Mouse (Mus musculus) liver, postnatal 0 days (tissue): ENCODE measurements at regions not wholly inside any gene's neighbourhood (a gene's known extent, or its start where the extent isn't known, plus 50 kb on each side); places are given as distances from the start of the nearest gene placed in this dataset.

Source experiments
- CTCF ChIP-seq: sonication (generic); IDR thresholded peaks from 2 replicates; pipeline ENCODE4 v1.5.1; 2016; ENCODE audit warnings: antibody characterized with exemption, low read depth
- EP300 ChIP-seq: IDR thresholded peaks from 2 replicates; pipeline ENCODE4 v1.6.1; 2016; ENCODE audit warnings: antibody characterized with exemption, low read depth, mild to moderate bottlenecking

GRCm38 (mm10) chrX:21334499-21335032, 149.8 kb upstream of the Agtr2 start:
- TF ChIP-seq CTCF (peak; percentile 21; the same call in 1 of the 2 replicates), EP300 (no peak)
